Mouse (Mus musculus) colon, adult 2 months (tissue): ENCODE data around the gene Olfr1006. TPM values are rescaled to one million over a fixed set of nuclear protein-coding genes. Genes with fewer than 3 reads are reported as not detected.

Experiments used
- polyA plus RNA-seq: library from polyadenylated mRNA; depleted of rRNA; stranded (reverse); fragments of >200 nt; gene quantifications from 2 replicates; pipeline ENCODE4 v1.2.3, GENCODE M21; 2012; rRNA removed

Gene Olfr1006
- polyA plus RNA-seq: not detected in 2 replicates

GRCm38 (mm10) chr2:85678667-85679066, at the start of gene Olfr1006:
Gene Olfr1006 (minus strand): TSS chr2:85678767.

DNA sequence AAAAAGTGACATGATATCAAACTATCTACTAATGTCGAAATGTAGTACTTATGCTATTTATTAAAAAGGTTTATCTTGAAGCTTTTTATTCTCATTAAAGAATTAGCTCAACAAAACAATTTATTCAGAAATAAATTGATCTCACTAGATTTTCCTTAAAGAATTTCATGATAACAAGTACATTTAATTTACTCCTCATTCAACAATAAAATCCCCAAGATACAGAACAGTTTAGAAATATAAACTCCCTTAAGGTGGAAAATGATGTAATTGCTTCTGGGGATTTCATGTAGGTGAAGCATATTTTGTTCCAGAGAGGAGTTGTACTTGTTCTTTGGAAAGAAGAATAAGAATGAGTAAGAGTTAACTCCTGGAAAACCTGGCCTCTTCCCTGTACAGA, 36.6 kb upstream of the Olfr1006 start, which contains the start of gene Olfr1009:
Olfr1009 (plus strand) TSS at position 301 of the 400 bp plus-strand sequence.

GRCm38 (mm10) chr2:85689131-85689530, 10.6 kb upstream of the Olfr1006 start, which contains the start of gene Olfr1008:
Gene Olfr1008 (plus strand): TSS chr2:85689431.

GRCm38 (mm10) chr2:85664355-85664754, 14.2 kb downstream of the Olfr1006 start, which contains the start of gene Olfr154:
Gene Olfr154 (minus strand): TSS chr2:85664455.

GRCm38 (mm10) chr2:85650604-85651003, 28.0 kb downstream of the Olfr1006 start, which contains the start of gene Olfr1002:
Gene Olfr1002 (minus strand): TSS chr2:85650704.

Other genes starting within 250 kb of the Olfr1006 start
- gene Olfr994, start 242.3 kb downstream of the Olfr1006 start, polyA plus RNA-seq: not detected in 2 replicates
- gene Olfr995, start 235.1 kb downstream of the Olfr1006 start, polyA plus RNA-seq: not detected in 2 replicates
- not detected in 2 replicates for gene 4833423E24Rik, start 159.7 kb downstream of the Olfr1006 start, polyA plus RNA-seq
- gene Olfr996, start 99.6 kb downstream of the Olfr1006 start, polyA plus RNA-seq: not detected in 2 replicates
- gene Olfr998, start 89.8 kb downstream of the Olfr1006 start, polyA plus RNA-seq: not detected in 2 replicates
- not detected in 2 replicates for gene Olfr1000, start 66.9 kb downstream of the Olfr1006 start, polyA plus RNA-seq
- gene Olfr1002, start 28.1 kb downstream of the Olfr1006 start, polyA plus RNA-seq: not detected in 2 replicates
- gene Olfr154, start 14.3 kb downstream of the Olfr1006 start, polyA plus RNA-seq: not detected in 2 replicates
- not detected in 2 replicates for gene Olfr1008, start 10.7 kb upstream of the Olfr1006 start, polyA plus RNA-seq
- gene Olfr1009, start 36.7 kb upstream of the Olfr1006 start, polyA plus RNA-seq: not detected in 2 replicates
- gene Olfr1012, start 84.0 kb upstream of the Olfr1006 start, polyA plus RNA-seq: not detected in 2 replicates
- not detected in 2 replicates for gene Olfr1013, start 88.3 kb upstream of the Olfr1006 start, polyA plus RNA-seq
- not detected in 2 replicates for gene Olfr1014, start 93.9 kb upstream of the Olfr1006 start, polyA plus RNA-seq
- not detected in 2 replicates for gene Olfr1015, start 103.2 kb upstream of the Olfr1006 start, polyA plus RNA-seq
- gene Olfr1016, start 123.8 kb upstream of the Olfr1006 start, polyA plus RNA-seq: not detected in 2 replicates
- not detected in 2 replicates for gene Olfr1018, start 139.7 kb upstream of the Olfr1006 start, polyA plus RNA-seq
- gene Olfr1019, start 166.7 kb upstream of the Olfr1006 start, polyA plus RNA-seq: not detected in 2 replicates
- not detected in 2 replicates for gene Olfr1020, start 168.3 kb upstream of the Olfr1006 start, polyA plus RNA-seq
- gene Olfr1022, start 189.8 kb upstream of the Olfr1006 start, polyA plus RNA-seq: not detected in 2 replicates
- gene Olfr1023, start 206.9 kb upstream of the Olfr1006 start, polyA plus RNA-seq: not detected in 2 replicates
- not detected in 2 replicates for gene Olfr1024, start 226.3 kb upstream of the Olfr1006 start, polyA plus RNA-seq
- not detected in 2 replicates for gene Olfr1025-ps1, start 236.4 kb upstream of the Olfr1006 start, polyA plus RNA-seq
- not detected in 2 replicates for gene Olfr1026, start 242.8 kb upstream of the Olfr1006 start, polyA plus RNA-seq